ENCODE assay signal across 8 mouse cellular contexts in genomic region chr5:52112191-52112760, GRCm38 (mm10).
DNase-seq lines count a peak whose midpoint lies in the region; ATAC-seq and TF ChIP-seq lines count a peak whose summit lies in the region.

No protein-coding gene starts in this region.

- H3K27me3 ChIP-seq in liver, embryonic 11.5 days (replicated peaks; ENCODE audit: control insufficient read depth, insufficient read depth, low read length): peaks cover 57% of the 10 kb centered on the region
- 0 out of 2 replicates have a peak, but pooled peaks cover 4% of the 10 kb centered on the region for H3K27me3 ChIP-seq in forebrain, embryonic 16.5 days (replicated peaks; ENCODE audit: control insufficient read depth, insufficient read depth, low read length)
- H3K27me3 ChIP-seq in liver, embryonic 14.5 days (ENCODE audit: control insufficient read depth, insufficient read depth, low read length): peaks cover 61% of the 10 kb centered on the region
- H3K27me3 ChIP-seq in stomach, embryonic 15.5 days (replicated peaks): peaks cover 27% of the 10 kb centered on the region

- no peak overlapping the region; the same call in 1 of the 2 replicates for H3K4me3 ChIP-seq in liver, embryonic 11.5 days (ENCODE audit: low read depth, low read length)
- peak overlapping the region; percentile 64 for H3K4me3 ChIP-seq in forebrain, embryonic 16.5 days (replicated peaks; ENCODE audit: low read length)
- H3K4me3 ChIP-seq in liver, embryonic 14.5 days (ENCODE audit: insufficient read depth in 1 of 2, low read depth in 2 of 2, low read length in 2 of 2): no peak overlapping the region
- H3K4me3 ChIP-seq in stomach, embryonic 15.5 days (replicated peaks): peak overlapping the region; percentile 69

- H3K9me3 ChIP-seq in liver, embryonic 11.5 days (ENCODE audit: control insufficient read depth, low read length): no peaks in the 10 kb centered on the region
- H3K9me3 ChIP-seq in forebrain, embryonic 16.5 days (ENCODE audit: control insufficient read depth, low read length): no peaks in the 10 kb centered on the region
- H3K9me3 ChIP-seq in liver, embryonic 14.5 days (ENCODE audit: control insufficient read depth, low read length): no peaks in the 10 kb centered on the region
- no peaks in the 10 kb centered on the region for H3K9me3 ChIP-seq in stomach, embryonic 15.5 days

- H3K27ac ChIP-seq in liver, embryonic 11.5 days (ENCODE audit: low read depth, low read length): no peak overlapping the region
- no peak overlapping the region for H3K27ac ChIP-seq in forebrain, embryonic 16.5 days (ENCODE audit: low read length)
- H3K27ac ChIP-seq in liver, embryonic 14.5 days: no peak overlapping the region
- no peak overlapping the region for H3K27ac ChIP-seq in stomach, embryonic 15.5 days

- WGBS in liver, embryonic 11.5 days: 3% methylated on average over 16 of the region's 16 CpGs
- whole genome bisulfite sequencing in forebrain, embryonic 16.5 days: 6% methylated on average over 16 of the region's 16 CpGs
- WGBS in liver, embryonic 14.5 days (ENCODE audit: insufficient replicate concordance): 4% methylated on average over 16 of the region's 16 CpGs
- 27% methylated on average over 16 of the region's 16 CpGs for WGBS in stomach, embryonic 15.5 days

- peak; percentile 36 for DNase-seq in liver, embryonic 11.5 days (ENCODE audit: low spot score)
- no peak for DNase-seq in liver
- no peak for DNase-seq in liver, embryonic 14.5 days (ENCODE audit: low read depth in 3 of 3, low spot score in 3 of 3)
- DNase-seq in urinary bladder, postnatal 14 days (ENCODE audit: low spot score): no peak
- no peak for DNase-seq in urinary bladder, postnatal 10 days (ENCODE audit: low spot score)
- DNase-seq in urinary bladder, adult 2 months (ENCODE audit: low spot score): no peak

- TF ChIP-seq CTCF in liver, embryonic 14.5 days (IDR thresholded peaks at IDR 0.05; ENCODE audit: low read depth): no peak

- no peak for TF ChIP-seq EP300 in liver, embryonic 14.5 days (IDR thresholded peaks at IDR 0.05; ENCODE audit: low read depth)

- peak overlapping the region; percentile 97 for H3K4me2 ChIP-seq in liver, embryonic 11.5 days
- peak overlapping the region; percentile 100 for H3K4me2 ChIP-seq in forebrain, embryonic 16.5 days (ENCODE audit: low read length)
- peak overlapping the region; percentile 68; the same call in 1 of the 2 replicates for H3K4me2 ChIP-seq in liver, embryonic 14.5 days (ENCODE audit: low read depth)
- H3K4me2 ChIP-seq in stomach, embryonic 15.5 days: peak overlapping the region; percentile 100

- no peaks in the 10 kb centered on the region for H3K36me3 ChIP-seq in liver, embryonic 11.5 days (ENCODE audit: control insufficient read depth, insufficient read depth, low read length)
- no peaks in the 10 kb centered on the region for H3K36me3 ChIP-seq in forebrain, embryonic 16.5 days (ENCODE audit: control insufficient read depth, insufficient read depth)
- H3K36me3 ChIP-seq in liver, embryonic 14.5 days (replicated peaks; ENCODE audit: control insufficient read depth, insufficient read depth, low read depth): no peaks in the 10 kb centered on the region
- no peaks in the 10 kb centered on the region for H3K36me3 ChIP-seq in stomach, embryonic 15.5 days

- no peak for ATAC-seq in liver, embryonic 11.5 days (replicated peaks; ENCODE audit: low FRiP score)
- no peak for ATAC-seq in forebrain, embryonic 16.5 days
- no peak for ATAC-seq in liver, embryonic 14.5 days (ENCODE audit: insufficient read depth)
- no peak for ATAC-seq in stomach, embryonic 15.5 days (ENCODE audit: insufficient read depth, low FRiP score, low read depth)

- no peaks in the 10 kb centered on the region for H3K4me1 ChIP-seq in liver, embryonic 11.5 days (replicated peaks; ENCODE audit: control insufficient read depth, insufficient read depth, low read length)
- peaks cover 37% of the 10 kb centered on the region for H3K4me1 ChIP-seq in forebrain, embryonic 16.5 days (replicated peaks; ENCODE audit: control insufficient read depth, insufficient read depth, low read length)
- no peaks in the 10 kb centered on the region for H3K4me1 ChIP-seq in liver, embryonic 14.5 days (replicated peaks; ENCODE audit: control insufficient read depth in 2 of 2, insufficient read depth in 2 of 2, low read length in 1 of 2)
- peaks cover 20% of the 10 kb centered on the region for H3K4me1 ChIP-seq in stomach, embryonic 15.5 days

- no peak overlapping the region for H3K9ac ChIP-seq in liver, embryonic 11.5 days (ENCODE audit: low read depth, low read length)
- H3K9ac ChIP-seq in forebrain, embryonic 16.5 days (replicated peaks; ENCODE audit: low read depth, low read length): no peak overlapping the region
- H3K9ac ChIP-seq in liver, embryonic 14.5 days (replicated peaks): no peak overlapping the region
- H3K9ac ChIP-seq in stomach, embryonic 15.5 days: no peak overlapping the region

Comparison
In these comparisons a context has a peak if more than half of its experiments do, and no peak if none do; other contexts are left out.
1. H3K4me3 ChIP-seq: peak in forebrain, embryonic 16.5 days (single experiment) and stomach, embryonic 15.5 days (single experiment); none in liver, embryonic 11.5 days (single experiment) and liver, embryonic 14.5 days (0 of 2).
2. Peak in every context shown above with its lines, with median percentiles within 50 percentile points of each other: H3K4me2 ChIP-seq.